Mouse (Mus musculus) kidney, postnatal 0 days (tissue): ENCODE data around the gene Gm20388. TPM values are rescaled to one million over a fixed set of nuclear protein-coding genes. Genes with fewer than 3 reads are reported as not detected.
"Not testable (repeated sequence)": the region's sequence is repeated elsewhere in the genome, so short reads cannot be mapped to it uniquely, and the experiment has no call there.

Experiments
- ATAC-seq: fragments of 200-750 bp; cut with Nextera tagmentation; replicated peaks from 2 replicates; pipeline ENCODE4 v1.8.0; 2017; ENCODE audit warnings: low read depth, moderate number of reproducible peaks, moderate TSS enrichment, moderate library complexity; ENCODE audit not compliant: low FRiP score
- DNase-seq: peaks from one replicate; pipeline ENCODE4 v3.0.0-alpha.2; 2016; ENCODE audit warnings: low spot score
- H3K27ac ChIP-seq: fragments of 300-500 bp; sonication (generic); 2 replicates; pipeline ENCODE4 v1.5.1; 2014; ENCODE audit warnings: mild to moderate bottlenecking
- H3K27me3 ChIP-seq: fragments of 300-500 bp; sonication (generic); 2 replicates; pipeline ENCODE4 v1.6.1; 2014; ENCODE audit warnings: low read length, mixed read lengths; ENCODE audit not compliant: insufficient read depth
- H3K36me3 ChIP-seq: fragments of 300-500 bp; sonication (generic); 2 replicates; pipeline ENCODE4 v1.6.1; 2014; ENCODE audit warnings: low read length, mixed read lengths; ENCODE audit not compliant: insufficient read depth
- H3K4me1 ChIP-seq: fragments of 300-500 bp; sonication (generic); replicated peaks from 2 replicates; pipeline ENCODE4 v1.6.1; 2014; ENCODE audit warnings: antibody characterized with exemption, low read length, mixed read lengths; ENCODE audit not compliant: insufficient read depth
- H3K4me2 ChIP-seq: fragments of 300-500 bp; sonication (generic); 2 replicates; pipeline ENCODE4 v1.6.1; 2014; ENCODE audit warnings: mild to moderate bottlenecking, low read length, moderate library complexity, mixed read lengths
- H3K4me3 ChIP-seq: fragments of 300-500 bp; sonication (generic); replicated peaks from 2 replicates; pipeline ENCODE4 v1.5.1; 2014; ENCODE audit warnings: low read depth, low read length
- H3K9ac ChIP-seq: fragments of 300-500 bp; sonication (generic); 2 replicates; pipeline ENCODE4 v1.6.1; 2014; ENCODE audit warnings: low read depth, low read length
- H3K9me3 ChIP-seq: fragments of 300-500 bp; sonication (generic); replicated peaks from 2 replicates; pipeline ENCODE4 v1.6.1; 2016; ENCODE audit warnings: low read length, inconsistent platforms, mixed read lengths
- CTCF ChIP-seq: IDR thresholded peaks from 2 replicates; pipeline ENCODE4 v1.5.1; 2016; ENCODE audit warnings: antibody characterized with exemption, low read depth, mild to moderate bottlenecking, moderate library complexity
- WGBS: fragments of 180-500 bp; shearing (Covaris S2); extraction: QIAGEN DNeasy Blood & Tissue Kit; methylation state at CpG from one replicate; pipeline ENCODE4 v1.1.7; 2014; 5-methylcytosine and 5-hydroxymethylcytosine counted together
- polyA plus RNA-seq: library from polyadenylated mRNA; unstranded; fragments of >200 nt; fragmentation: Nextera tagmentation; extraction: Ambion mirVana; gene quantifications from 2 replicates; pipeline ENCODE4 v1.2.1, GENCODE M21; 2015

The Gm20388 gene
- polyA plus RNA-seq, 1 experiment from 2014 or later: not detected

DNA sequence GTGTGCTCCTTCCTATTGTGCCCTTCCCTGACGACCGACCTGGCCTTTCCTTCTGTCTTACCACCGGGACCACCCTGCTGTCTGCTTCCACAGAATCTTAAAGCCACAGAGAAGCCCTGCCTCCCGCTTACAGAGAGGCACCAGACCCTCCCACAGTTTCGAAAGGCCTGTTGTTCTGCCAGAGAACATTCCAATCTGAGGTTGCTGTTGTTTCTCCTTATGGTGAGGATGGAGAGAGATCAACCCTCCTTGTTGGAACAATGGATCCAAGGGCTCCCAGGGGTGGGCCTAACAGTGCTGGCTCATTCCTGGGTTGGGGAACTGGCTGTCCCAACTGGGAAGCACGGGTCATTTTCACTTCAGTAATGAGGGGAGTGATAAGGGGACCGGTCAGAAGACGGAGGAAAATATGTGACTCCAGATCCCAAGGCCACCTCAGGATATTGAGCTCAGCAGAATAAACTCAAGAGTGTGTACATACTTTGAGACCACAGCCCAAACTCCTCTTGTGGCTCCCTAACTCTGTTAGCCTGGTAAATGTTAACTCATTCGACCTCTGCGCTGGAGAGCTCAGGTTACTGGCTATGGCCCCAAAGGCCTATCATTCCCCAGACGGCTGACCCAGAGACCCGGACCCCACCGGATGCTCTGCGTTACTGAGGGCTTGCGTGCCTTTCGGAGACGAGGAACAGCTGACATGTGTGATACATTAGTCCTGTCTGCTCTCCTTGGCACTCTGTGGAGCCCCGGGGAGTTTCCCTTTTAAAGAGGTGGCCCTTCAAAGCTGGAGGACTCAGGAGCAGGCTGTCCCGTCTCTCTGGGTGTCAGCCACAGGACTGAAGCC lies 3275.1 kb downstream of the Gm20388 start, which contains the start of gene Dpep1:
Gene Dpep1 (plus strand): TSS at position 677 of the 844 bp plus-strand sequence.
- Histone ChIP-seq H3K36me3 (no peaks in the 10 kb centered on the region), H3K27me3 (no peaks in the 10 kb centered on the region), H3K4me1 (peaks cover 13% of the 10 kb centered on the region), H3K4me2 (peak within 1 kb of the TSS; percentile 1; the same call in 1 of the 2 replicates), H3K9ac (no peak within 1 kb of the TSS), H3K27ac (peak within 1 kb of the TSS; percentile 78), H3K4me3 (no peak within 1 kb of the TSS), H3K9me3 (no peaks in the 10 kb centered on the region)
- 19% methylated on average over 19 of the region's 19 CpGs for WGBS
- no peak for TF ChIP-seq CTCF
- DNase-seq: peak; percentile 83
- peak; percentile 50; the same call in 1 of the 2 replicates for ATAC-seq

- Histone ChIP-seq H3K4me3 (no peak overlapping the region), H3K27me3 (no peaks in the 10 kb centered on the region), H3K4me2 (no peak overlapping the region), H3K36me3 (no peaks in the 10 kb centered on the region), H3K9ac (no peak overlapping the region), H3K27ac (no peak overlapping the region), H3K9me3 (no peaks in the 10 kb centered on the region), H3K4me1 (peaks cover 13% of the 10 kb centered on the region)
- ATAC-seq: no peak
- no peak for DNase-seq
- whole genome bisulfite sequencing: 72% methylated on average over 2 of the region's 2 CpGs
- TF ChIP-seq CTCF: no peak
Observed at GRCm38 (mm10) chr8:123188006-123188405, 3277.4 kb downstream of the Gm20388 start.

GRCm38 (mm10) chr8:123188841-123189240 lies 3278.2 kb downstream of the Gm20388 start:
- H3K4me1 ChIP-seq: peaks cover 13% of the 10 kb centered on the region
- no peak overlapping the region for H3K27ac ChIP-seq
- TF ChIP-seq CTCF: no peak
- ATAC-seq (no peak), DNase-seq (no peak)
- H3K27me3 ChIP-seq: no peaks in the 10 kb centered on the region
- no peak overlapping the region for H3K4me3 ChIP-seq
- H3K4me2 ChIP-seq: no peak overlapping the region
- WGBS: 67% methylated on average over 7 of the region's 7 CpGs
- no peaks in the 10 kb centered on the region for H3K9me3 ChIP-seq
- no peak overlapping the region for H3K9ac ChIP-seq
- H3K36me3 ChIP-seq: no peaks in the 10 kb centered on the region

DNA sequence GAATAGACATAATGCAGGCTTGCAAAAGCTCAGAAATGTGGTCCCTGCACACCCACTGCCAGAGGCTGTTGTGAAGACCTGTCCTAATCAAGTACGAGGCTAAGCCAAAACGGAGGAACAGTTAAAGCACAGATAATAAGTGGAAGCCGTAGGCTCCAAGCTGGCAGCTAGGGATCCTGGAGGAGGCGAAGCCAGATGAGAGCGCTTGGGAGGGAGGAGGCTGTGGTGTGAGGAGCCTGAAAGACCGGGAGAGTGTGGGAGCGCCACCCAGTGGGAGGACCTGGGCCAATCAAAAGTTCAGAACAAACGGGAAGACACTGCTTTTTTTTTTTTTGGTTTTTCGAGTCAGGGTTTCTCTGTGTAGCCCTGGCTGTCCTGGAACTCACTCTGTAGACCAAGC lies 3280.0 kb downstream of the Gm20388 start:
- Histone ChIP-seq H3K9me3 (no peaks in the 10 kb centered on the region), H3K36me3 (no peaks in the 10 kb centered on the region), H3K9ac (0 out of 2 replicates have a peak overlapping the region, but pooled peaks have one; percentile 19), H3K27ac (no peak overlapping the region), H3K4me1 (peaks cover 12% of the 10 kb centered on the region), H3K27me3 (no peaks in the 10 kb centered on the region), H3K4me2 (peak overlapping the region; percentile 19; the same call in 1 of the 2 replicates), H3K4me3 (no peak overlapping the region)
- DNase-seq (peak; percentile 93), ATAC-seq (no peak)
- TF ChIP-seq CTCF: peak; percentile 72
- WGBS: 2% methylated on average over 9 of the region's 9 CpGs

DNA sequence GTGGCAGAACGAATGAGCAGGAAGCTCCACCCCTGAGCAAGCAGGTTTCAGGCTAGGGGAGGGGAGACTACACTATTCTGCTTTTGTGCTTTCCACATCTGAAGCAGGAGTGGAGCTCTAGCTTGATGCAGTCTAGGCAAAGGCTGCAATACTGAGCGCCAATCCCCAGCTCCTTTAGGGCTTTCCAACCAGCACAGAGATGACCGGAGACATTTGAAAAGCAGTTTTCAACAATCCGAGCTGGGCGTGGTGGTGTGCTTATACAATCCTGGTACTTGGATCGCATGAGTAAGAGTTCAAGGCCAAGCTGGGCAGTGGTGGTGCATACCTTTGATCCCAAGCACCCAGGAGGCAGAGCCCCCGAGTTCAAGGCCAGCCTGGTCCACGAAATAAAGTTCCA lies 3281.3 kb downstream of the Gm20388 start:
- H3K9ac ChIP-seq: no peak overlapping the region
- H3K4me3 ChIP-seq: no peak overlapping the region
- DNase-seq: no peak
- ATAC-seq: no peak
- H3K4me2 ChIP-seq: no peak overlapping the region
- no peak overlapping the region for H3K27ac ChIP-seq
- 66% methylated on average over 7 of the region's 8 CpGs for WGBS
- no peaks in the 10 kb centered on the region for H3K27me3 ChIP-seq
- TF ChIP-seq CTCF: no peak
- no peaks in the 10 kb centered on the region for H3K36me3 ChIP-seq
- no peaks in the 10 kb centered on the region for H3K9me3 ChIP-seq
- no peaks in the 10 kb centered on the region for H3K4me1 ChIP-seq

DNA sequence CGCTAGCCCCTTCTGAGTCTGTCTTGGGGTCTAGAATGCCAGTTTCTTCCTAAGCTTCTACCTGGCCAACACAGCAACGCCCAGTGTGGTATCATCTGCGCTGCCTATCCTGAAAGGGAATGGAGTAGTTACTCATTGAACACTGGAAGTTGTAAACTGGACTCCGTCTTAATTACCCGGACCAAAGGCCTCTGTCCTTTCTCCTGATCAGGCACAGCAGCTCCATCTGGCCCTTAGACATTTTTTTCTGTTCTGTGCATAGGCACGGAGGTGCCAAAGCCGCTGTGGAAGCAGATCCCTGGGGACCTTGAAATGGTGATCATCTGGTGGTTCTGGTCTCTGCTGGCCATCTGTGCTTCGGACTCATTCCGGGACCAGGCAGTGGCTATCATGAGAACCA lies 3283.1 kb downstream of the Gm20388 start:
- no peak overlapping the region for H3K4me3 ChIP-seq
- no peak for TF ChIP-seq CTCF
- no peaks in the 10 kb centered on the region for H3K36me3 ChIP-seq
- 79% methylated on average over 9 of the region's 9 CpGs for WGBS
- H3K9ac ChIP-seq: no peak overlapping the region
- H3K27ac ChIP-seq: no peak overlapping the region
- H3K9me3 ChIP-seq: no peaks in the 10 kb centered on the region
- no peaks in the 10 kb centered on the region for H3K27me3 ChIP-seq
- H3K4me1 ChIP-seq: no peaks in the 10 kb centered on the region
- DNase-seq: no peak
- ATAC-seq: no peak
- no peak overlapping the region for H3K4me2 ChIP-seq

GRCm38 (mm10) chr8:123197016-123197415 lies 3286.4 kb downstream of the Gm20388 start:
- ATAC-seq, H3K9me3 ChIP-seq, H3K4me2 ChIP-seq, H3K27me3 ChIP-seq, H3K36me3 ChIP-seq, H3K27ac ChIP-seq, DNase-seq, H3K4me3 ChIP-seq, H3K9ac ChIP-seq, H3K4me1 ChIP-seq: not testable (repeated sequence)
- WGBS: 69% methylated on average over 5 of the region's 5 CpGs
